Mouse (Mus musculus) cortical plate, adult 2 months (tissue): ENCODE data around the gene Pusl1.

Source experiments
- CTCF ChIP-seq: fragments of 200-500 bp; IDR thresholded peaks from 2 replicates; pipeline ENCODE4 v1.5.1; 2011; ENCODE audit warnings: mild to moderate bottlenecking, control low read depth, low read length; ENCODE audit not compliant: insufficient read depth; ENCODE audit errors: extremely low read depth
- POLR2A ChIP-seq: fragments of 200-500 bp; IDR thresholded peaks from 2 replicates; pipeline ENCODE4 v1.6.1; 2011; ENCODE audit warnings: mild to moderate bottlenecking, low read length, control low read depth; ENCODE audit not compliant: insufficient read depth; ENCODE audit errors: extremely low read depth

DNA sequence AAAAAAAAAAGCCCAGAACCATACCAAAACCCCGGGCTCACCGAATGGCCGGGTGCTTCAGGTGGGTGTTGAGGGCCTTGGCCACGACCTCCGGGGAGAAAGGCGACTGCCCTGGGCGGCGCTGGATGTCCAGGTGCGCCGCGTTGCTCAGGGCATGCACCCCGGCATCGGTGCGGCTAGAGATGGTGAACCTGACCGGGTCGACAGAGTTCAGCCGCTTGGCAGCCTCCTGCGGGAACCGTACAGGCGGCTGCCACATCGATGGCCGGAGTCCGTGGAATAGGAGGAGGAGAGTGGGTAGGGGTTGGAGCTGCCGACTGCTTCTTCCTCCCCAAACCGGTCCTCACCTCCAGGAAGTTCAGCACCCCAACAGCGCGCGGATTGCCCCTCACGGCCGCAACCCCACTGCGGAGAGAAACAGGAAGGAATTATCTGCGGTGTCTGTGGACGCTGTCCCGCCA lies 540 bp downstream of the Pusl1 start:
- no peak for TF ChIP-seq CTCF
- TF ChIP-seq POLR2A = no peak
